Mouse (Mus musculus) forebrain, embryonic 13.5 days (tissue): ENCODE measurements around the gene Slco3a1. TPM values are rescaled to one million over a fixed set of nuclear protein-coding genes. Genes with fewer than 3 reads are reported as not detected.
A peak's percentile ranks its signal among the peaks of the same experiment; 100 is the strongest.

Experiments
- ATAC-seq: fragments of 200-750 bp; cut with Nextera tagmentation; 2 replicates; pipeline ENCODE4 v1.8.0; 2017
- H3K27ac ChIP-seq: fragments of 300-500 bp; sonication (generic); 2 replicates; pipeline ENCODE4 v1.5.1; 2015; ENCODE audit warnings: inconsistent platforms, mild to moderate bottlenecking, moderate library complexity
- H3K27me3 ChIP-seq: fragments of 300-500 bp; sonication (generic); 2 replicates; pipeline ENCODE4 v1.6.1; 2015; ENCODE audit warnings: mild to moderate bottlenecking, inconsistent platforms
- H3K36me3 ChIP-seq: fragments of 300-500 bp; sonication (generic); 2 replicates; pipeline ENCODE4 v1.6.1; 2015; ENCODE audit warnings: mild to moderate bottlenecking, inconsistent platforms; ENCODE audit not compliant: poor library complexity, severe bottlenecking
- H3K4me1 ChIP-seq: fragments of 300-500 bp; sonication (generic); 2 replicates; pipeline ENCODE4 v1.6.1; 2015; ENCODE audit warnings: inconsistent platforms
- H3K4me2 ChIP-seq: fragments of 300-500 bp; sonication (generic); 2 replicates; pipeline ENCODE4 v1.6.1; 2015; ENCODE audit warnings: inconsistent platforms, mild to moderate bottlenecking, moderate library complexity
- H3K4me3 ChIP-seq: fragments of 300-500 bp; sonication (generic); 2 replicates; pipeline ENCODE4 v1.5.1; 2015; ENCODE audit warnings: mild to moderate bottlenecking, inconsistent platforms
- H3K9ac ChIP-seq: fragments of 300-500 bp; sonication (generic); 2 replicates; pipeline ENCODE4 v1.6.1; 2015; ENCODE audit warnings: mild to moderate bottlenecking, inconsistent platforms
- H3K9me3 ChIP-seq: fragments of 300-500 bp; sonication (generic); replicated peaks from 2 replicates; pipeline ENCODE4 v1.6.1; 2016; ENCODE audit warnings: inconsistent platforms
- WGBS: fragments of 180-500 bp; shearing (Covaris S2); methylation state at CpG from one replicate; pipeline ENCODE4 v1.1.7; 2015; 5-methylcytosine and 5-hydroxymethylcytosine counted together
- polyA plus RNA-seq: library from polyadenylated mRNA; unstranded; fragments of >200 nt; fragmentation: Nextera tagmentation; extraction: Ambion mirVana; gene quantifications from 2 replicates; pipeline ENCODE4 v1.2.1, GENCODE M21; 2015

Gene Slco3a1
- polyA plus RNA-seq, 1 experiment from 2014 or later: 14.0 TPM

- H3K27me3 ChIP-seq: no peaks in the 10 kb centered on the region
- ATAC-seq: 0 out of 2 replicates have a peak, but pooled peaks have one; percentile 33
- H3K9ac ChIP-seq: no peak overlapping the region
- no peak overlapping the region for H3K4me2 ChIP-seq
- no peaks in the 10 kb centered on the region for H3K4me1 ChIP-seq
- no peaks in the 10 kb centered on the region for H3K9me3 ChIP-seq
- 69% methylated on average over 7 of the region's 7 CpGs for WGBS
- H3K36me3 ChIP-seq: no peaks in the 10 kb centered on the region
- H3K27ac ChIP-seq: no peak overlapping the region
- no peak overlapping the region for H3K4me3 ChIP-seq
These were observed 82.8 kb downstream of the Slco3a1 start for GRCm38 (mm10) chr7:74471740-74472139.

GRCm38 (mm10) chr7:74466886-74467285, 87.7 kb downstream of the Slco3a1 start:
- no peaks in the 10 kb centered on the region for H3K9me3 ChIP-seq
- H3K27me3 ChIP-seq: no peaks in the 10 kb centered on the region
- no peak overlapping the region for H3K4me2 ChIP-seq
- no peaks in the 10 kb centered on the region for H3K36me3 ChIP-seq
- WGBS: 89% methylated on average over 4 of the region's 4 CpGs
- no peak for ATAC-seq
- peaks cover 4% of the 10 kb centered on the region; the same call in 1 of the 2 replicates for H3K4me1 ChIP-seq
- H3K4me3 ChIP-seq: no peak overlapping the region
- no peak overlapping the region for H3K9ac ChIP-seq
- H3K27ac ChIP-seq: no peak overlapping the region

- Histone ChIP-seq H3K9ac (no peak overlapping the region), H3K27me3 (no peaks in the 10 kb centered on the region), H3K4me3 (no peak overlapping the region), H3K4me2 (no peak overlapping the region), H3K36me3 (no peaks in the 10 kb centered on the region), H3K9me3 (no peaks in the 10 kb centered on the region), H3K4me1 (peaks cover 4% of the 10 kb centered on the region; the same call in 1 of the 2 replicates), H3K27ac (no peak overlapping the region)
- WGBS: 84% methylated on average over 7 of the region's 7 CpGs
- ATAC-seq: no peak
These were observed 89.9 kb downstream of the Slco3a1 start for GRCm38 (mm10) chr7:74464638-74465037.

- Histone ChIP-seq H3K36me3 (no peaks in the 10 kb centered on the region), H3K27me3 (no peaks in the 10 kb centered on the region), H3K9me3 (no peaks in the 10 kb centered on the region), H3K4me1 (peaks cover 4% of the 10 kb centered on the region; the same call in 1 of the 2 replicates), H3K4me2 (no peak overlapping the region), H3K9ac (no peak overlapping the region), H3K4me3 (no peak overlapping the region), H3K27ac (no peak overlapping the region)
- no peak for ATAC-seq
- 34% methylated on average over 4 of the region's 4 CpGs for WGBS
These were observed 92.1 kb downstream of the Slco3a1 start for GRCm38 (mm10) chr7:74462451-74462850.

- Histone ChIP-seq H3K27me3 (no peaks in the 10 kb centered on the region), H3K4me1 (peaks cover 4% of the 10 kb centered on the region; the same call in 1 of the 2 replicates), H3K36me3 (no peaks in the 10 kb centered on the region), H3K27ac (no peak overlapping the region), H3K9me3 (no peaks in the 10 kb centered on the region), H3K4me2 (no peak overlapping the region), H3K4me3 (no peak overlapping the region), H3K9ac (no peak overlapping the region)
- ATAC-seq: no peak
- 87% methylated on average over 5 of the region's 5 CpGs for WGBS
These were observed 92.8 kb downstream of the Slco3a1 start for GRCm38 (mm10) chr7:74461736-74462135.

- Histone ChIP-seq H3K9me3 (no peaks in the 10 kb centered on the region), H3K4me2 (no peak overlapping the region), H3K27ac (no peak overlapping the region), H3K4me1 (peaks cover 4% of the 10 kb centered on the region; the same call in 1 of the 2 replicates), H3K9ac (no peak overlapping the region), H3K36me3 (no peaks in the 10 kb centered on the region), H3K4me3 (no peak overlapping the region), H3K27me3 (no peaks in the 10 kb centered on the region)
- 96% methylated on average over 1 of the region's 1 CpGs for WGBS
- ATAC-seq: no peak
These were observed 93.4 kb downstream of the Slco3a1 start for GRCm38 (mm10) chr7:74461146-74461545.

- Histone ChIP-seq H3K9me3 (no peaks in the 10 kb centered on the region), H3K9ac (no peak overlapping the region), H3K27me3 (no peaks in the 10 kb centered on the region), H3K27ac (no peak overlapping the region), H3K4me2 (no peak overlapping the region), H3K36me3 (no peaks in the 10 kb centered on the region), H3K4me3 (no peak overlapping the region), H3K4me1 (peaks cover 4% of the 10 kb centered on the region; the same call in 1 of the 2 replicates)
- WGBS: 89% methylated on average over 3 of the region's 3 CpGs
- no peak for ATAC-seq
These were observed 94.8 kb downstream of the Slco3a1 start for GRCm38 (mm10) chr7:74459812-74460211.

GRCm38 (mm10) chr7:74459277-74459676, 95.3 kb downstream of the Slco3a1 start:
- Histone ChIP-seq H3K9me3 (no peaks in the 10 kb centered on the region), H3K36me3 (no peaks in the 10 kb centered on the region), H3K4me1 (peaks cover 9% of the 10 kb centered on the region; the same call in 1 of the 2 replicates), H3K27me3 (no peaks in the 10 kb centered on the region), H3K27ac (no peak overlapping the region), H3K4me3 (no peak overlapping the region), H3K4me2 (no peak overlapping the region), H3K9ac (no peak overlapping the region)
- WGBS: 94% methylated on average over 5 of the region's 5 CpGs
- no peak for ATAC-seq

- 83% methylated on average over 8 of the region's 8 CpGs for WGBS
- Histone ChIP-seq H3K27me3 (no peaks in the 10 kb centered on the region), H3K36me3 (no peaks in the 10 kb centered on the region), H3K4me1 (peaks cover 10% of the 10 kb centered on the region; the same call in 1 of the 2 replicates), H3K4me3 (no peak overlapping the region), H3K9me3 (no peaks in the 10 kb centered on the region), H3K27ac (no peak overlapping the region), H3K4me2 (no peak overlapping the region), H3K9ac (no peak overlapping the region)
- no peak for ATAC-seq
These were observed 95.9 kb downstream of the Slco3a1 start for GRCm38 (mm10) chr7:74458475-74459221.

- no peak overlapping the region for H3K4me3 ChIP-seq
- no peak for ATAC-seq
- H3K36me3 ChIP-seq: no peaks in the 10 kb centered on the region
- H3K4me1 ChIP-seq: peaks cover 9% of the 10 kb centered on the region; the same call in 1 of the 2 replicates
- H3K9ac ChIP-seq: no peak overlapping the region
- H3K27ac ChIP-seq: no peak overlapping the region
- WGBS: 80% methylated on average over 5 of the region's 5 CpGs
- H3K27me3 ChIP-seq: no peaks in the 10 kb centered on the region
- H3K4me2 ChIP-seq: no peak overlapping the region
- no peaks in the 10 kb centered on the region for H3K9me3 ChIP-seq
These were observed 97.1 kb downstream of the Slco3a1 start for GRCm38 (mm10) chr7:74457347-74457975.

GRCm38 (mm10) chr7:74456781-74457180, 97.8 kb downstream of the Slco3a1 start:
- H3K4me1 ChIP-seq: 0 out of 2 replicates have a peak, but pooled peaks cover 6% of the 10 kb centered on the region
- H3K27ac ChIP-seq: no peak overlapping the region
- H3K36me3 ChIP-seq: no peaks in the 10 kb centered on the region
- no peak for ATAC-seq
- no peak overlapping the region for H3K4me2 ChIP-seq
- no peak overlapping the region for H3K4me3 ChIP-seq
- no peaks in the 10 kb centered on the region for H3K27me3 ChIP-seq
- no peak overlapping the region for H3K9ac ChIP-seq
- no peaks in the 10 kb centered on the region for H3K9me3 ChIP-seq
- WGBS: 95% methylated on average over 2 of the region's 2 CpGs

- no peak overlapping the region for H3K9ac ChIP-seq
- no peak for ATAC-seq
- no peak overlapping the region for H3K4me3 ChIP-seq
- 77% methylated on average over 2 of the region's 2 CpGs for WGBS
- no peaks in the 10 kb centered on the region for H3K27me3 ChIP-seq
- no peak overlapping the region for H3K27ac ChIP-seq
- no peaks in the 10 kb centered on the region for H3K36me3 ChIP-seq
- peaks cover 11% of the 10 kb centered on the region for H3K4me1 ChIP-seq
- H3K4me2 ChIP-seq: no peak overlapping the region
- no peaks in the 10 kb centered on the region for H3K9me3 ChIP-seq
These were observed 103.5 kb downstream of the Slco3a1 start for GRCm38 (mm10) chr7:74451047-74451446.
